Comparison of ENCODE assay signal across 1 mouse cellular context in genomic region chr9:20976961-20977689, GRCm38 (mm10).
TF ChIP-seq lines count a peak whose summit lies in the region.

No protein-coding gene starts in this region.

TF ChIP-seq in MEL, 35 proteins besides CTCF, POLR2A, EP300 and RAD21 (continued from another document):
- no peak for TF ChIP-seq NELFE (IDR thresholded peaks at IDR 0.05; ENCODE audit: low read depth, low read length)
- no peak; the same call in 1 of the 2 replicates for TF ChIP-seq ZMIZ1 (IDR thresholded peaks at IDR 0.05; ENCODE audit: low read depth, low read length)
- peak; percentile 45; the same call in 1 of the 2 replicates for TF ChIP-seq BHLHE40 (IDR thresholded peaks at IDR 0.05; ENCODE audit: borderline replicate concordance, low read depth, low read length)
- TF ChIP-seq JUND (IDR thresholded peaks at IDR 0.05; ENCODE audit: low read depth, low read length), result 0 out of 2 replicates have a peak, but pooled peaks have one; percentile 46
- TF ChIP-seq ZC3H11A (IDR thresholded peaks at IDR 0.05; ENCODE audit: low read depth, low read length), result no peak
- TF ChIP-seq RCOR1 (IDR thresholded peaks at IDR 0.05; ENCODE audit: low read depth, low read length), result no peak
- no peak; the same call in 1 of the 2 replicates for TF ChIP-seq MYB (IDR thresholded peaks at IDR 0.05; ENCODE audit: low read depth, low read length)
- no peak for TF ChIP-seq HCFC1 (IDR thresholded peaks at IDR 0.05; ENCODE audit: low read depth, low read length)
- peak; percentile 86; the same call in 1 of the 2 replicates for TF ChIP-seq GABPA (IDR thresholded peaks at IDR 0.05; ENCODE audit: low read depth, low read length)
- TF ChIP-seq SIN3A (IDR thresholded peaks at IDR 0.05; ENCODE audit: low read length), result no peak; the same call in none of the 2 replicates
- TF ChIP-seq USF1 (IDR thresholded peaks at IDR 0.05; ENCODE audit: low read depth, low read length), result peak; percentile 67; the same call in 1 of the 2 replicates
- TF ChIP-seq CHD2 (IDR thresholded peaks at IDR 0.05; ENCODE audit: low read length), result peak; percentile 54
- no peak for TF ChIP-seq KAT2A (conservative IDR thresholded peaks at IDR 0.05; ENCODE audit: low read depth, low read length)
- TF ChIP-seq GATA1 (IDR thresholded peaks at IDR 0.05; ENCODE audit: low read depth, low read length), result no peak
- no peak for TF ChIP-seq UBTF (IDR thresholded peaks at IDR 0.05; ENCODE audit: borderline replicate concordance, insufficient read depth, low read depth, low read length)
- TF ChIP-seq ZKSCAN1 (IDR thresholded peaks at IDR 0.05; ENCODE audit: low read depth, low read length), result peak; percentile 100
- no peak for TF ChIP-seq USF2 (IDR thresholded peaks at IDR 0.05; ENCODE audit: borderline replicate concordance in 1 of 2, insufficient read depth in 1 of 2, low read depth in 1 of 2, low read length in 2 of 2)
- TF ChIP-seq POLR2AphosphoS5 (IDR thresholded peaks at IDR 0.05; ENCODE audit: borderline replicate concordance, low read depth, low read length), result no peak
- TF ChIP-seq ELF1 (IDR thresholded peaks at IDR 0.05; ENCODE audit: low read depth, low read length), result no peak
- TF ChIP-seq MAZ (IDR thresholded peaks at IDR 0.05; ENCODE audit: low read depth, low read length), result no peak; the same call in 1 of the 2 replicates
- no peak for TF ChIP-seq TAL1 (IDR thresholded peaks at IDR 0.05; ENCODE audit: low read length)
- TF ChIP-seq TCF12 (IDR thresholded peaks at IDR 0.05; ENCODE audit: low read depth, low read length), result no peak
- peak; percentile 41; the same call in 1 of the 2 replicates for TF ChIP-seq MXI1 (IDR thresholded peaks at IDR 0.05; ENCODE audit: low read depth, low read length)
- peak; percentile 15 for TF ChIP-seq MAX (IDR thresholded peaks at IDR 0.05; ENCODE audit: low read length)
